Mouse (Mus musculus) lung, postnatal 0 days (tissue): ENCODE measurements around the gene Cacybp. TPM values are rescaled to one million over a fixed set of nuclear protein-coding genes. Genes with fewer than 3 reads are reported as not detected.

Experiments
- ATAC-seq: fragments of 200-750 bp; cut with Nextera tagmentation; 2 replicates; pipeline ENCODE4 v1.8.0; 2017; ENCODE audit warnings: moderate library complexity
- DNase-seq: peaks from one replicate; pipeline ENCODE4 v3.0.0-alpha.2; 2016; ENCODE audit warnings: low spot score
- H3K27ac ChIP-seq: fragments of 300-500 bp; sonication (generic); 2 replicates; pipeline ENCODE4 v1.5.1; 2014; ENCODE audit warnings: antibody characterized with exemption, mild to moderate bottlenecking, low read length, mixed read lengths
- H3K27me3 ChIP-seq: fragments of 300-500 bp; sonication (generic); replicated peaks from 2 replicates; pipeline ENCODE4 v1.6.1; 2014; ENCODE audit warnings: low read length, mixed read lengths; ENCODE audit not compliant: insufficient read depth
- H3K36me3 ChIP-seq: fragments of 300-500 bp; sonication (generic); 2 replicates; pipeline ENCODE4 v1.6.1; 2014; ENCODE audit warnings: low read length, mixed read lengths; ENCODE audit not compliant: insufficient read depth
- H3K4me1 ChIP-seq: fragments of 300-500 bp; sonication (generic); 2 replicates; pipeline ENCODE4 v1.6.1; 2014; ENCODE audit warnings: antibody characterized with exemption, low read depth, low read length, mixed read lengths; ENCODE audit not compliant: insufficient read depth
- H3K4me2 ChIP-seq: fragments of 300-500 bp; sonication (generic); replicated peaks from 2 replicates; pipeline ENCODE4 v1.6.1; 2014; ENCODE audit warnings: low read depth, mild to moderate bottlenecking, low read length, moderate library complexity, mixed read lengths
- H3K4me3 ChIP-seq: fragments of 300-500 bp; sonication (generic); 2 replicates; pipeline ENCODE4 v1.5.1; 2014; ENCODE audit warnings: low read depth, low read length
- H3K9ac ChIP-seq: fragments of 300-500 bp; sonication (generic); replicated peaks from 2 replicates; pipeline ENCODE4 v1.6.1; 2014; ENCODE audit warnings: low read depth, mild to moderate bottlenecking
- H3K9me3 ChIP-seq: fragments of 300-500 bp; sonication (generic); 2 replicates; pipeline ENCODE4 v1.6.1; 2016; ENCODE audit warnings: low read length, mixed read lengths
- CTCF ChIP-seq: IDR thresholded peaks from 2 replicates; pipeline ENCODE4 v1.5.1; 2016; ENCODE audit warnings: antibody characterized with exemption, mild to moderate bottlenecking
- EP300 ChIP-seq: IDR thresholded peaks from 2 replicates; pipeline ENCODE4 v1.6.1; 2016; ENCODE audit warnings: antibody characterized with exemption, mild to moderate bottlenecking, control low read depth
- WGBS: fragments of 180-500 bp; shearing (Covaris S2); extraction: QIAGEN DNeasy Blood & Tissue Kit; methylation state at CpG from one replicate; pipeline ENCODE4 v1.1.7; 2014; 5-methylcytosine and 5-hydroxymethylcytosine counted together
- polyA plus RNA-seq: library from polyadenylated mRNA; unstranded; fragments of >200 nt; fragmentation: Nextera tagmentation; extraction: Ambion mirVana; gene quantifications from 2 replicates; pipeline ENCODE4 v1.2.1, GENCODE M21; 2015

Gene Cacybp
- polyA plus RNA-seq, 1 experiment from 2014 or later, result 82.5 TPM

DNA sequence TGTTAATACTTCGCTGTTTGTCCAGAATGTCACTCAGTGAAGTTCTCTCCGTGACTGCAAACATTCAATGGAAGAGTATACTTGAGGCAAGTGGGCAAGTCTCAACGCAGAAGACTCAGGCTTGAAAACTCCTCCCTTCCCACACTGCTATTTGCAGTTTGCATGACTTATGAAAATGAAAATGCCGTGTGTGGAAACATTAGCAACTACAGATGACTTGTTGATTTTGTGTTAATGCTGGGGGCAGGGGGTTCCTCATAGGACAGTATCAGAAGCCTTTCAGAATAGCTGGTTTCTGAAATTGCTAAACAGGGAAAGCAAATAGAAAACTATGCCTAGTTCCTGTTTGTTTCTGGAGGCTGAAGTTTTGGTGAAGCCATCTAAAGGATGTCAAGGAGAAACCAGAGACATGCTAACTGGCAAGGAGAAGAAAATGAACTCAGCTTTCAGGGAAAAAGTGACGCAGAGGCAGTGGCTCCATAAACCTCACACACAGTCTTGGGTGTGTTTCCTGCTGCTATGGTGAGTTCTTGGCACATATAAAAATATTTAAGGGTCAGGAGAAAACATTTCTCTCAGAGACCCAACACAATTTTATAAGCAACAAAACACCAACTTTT, 38.8 kb upstream of the Cacybp start:
- 45% methylated on average over 5 of the region's 5 CpGs for WGBS
- no peak for TF ChIP-seq CTCF
- peak; percentile 63; the same call in 1 of the 2 replicates for TF ChIP-seq EP300
- no peak overlapping the region for H3K9ac ChIP-seq
- H3K4me2 ChIP-seq, result peak overlapping the region; percentile 30
- no peaks in the 10 kb centered on the region for H3K27me3 ChIP-seq
- no peaks in the 10 kb centered on the region for H3K4me1 ChIP-seq
- H3K27ac ChIP-seq, result peak overlapping the region; percentile 51
- DNase-seq, result peak; percentile 86
- H3K9me3 ChIP-seq, result no peaks in the 10 kb centered on the region
- peak; percentile 78 for ATAC-seq
- H3K36me3 ChIP-seq, result no peaks in the 10 kb centered on the region; the same call in 1 of the 2 replicates
- peak overlapping the region; percentile 1; the same call in 1 of the 2 replicates for H3K4me3 ChIP-seq

DNA sequence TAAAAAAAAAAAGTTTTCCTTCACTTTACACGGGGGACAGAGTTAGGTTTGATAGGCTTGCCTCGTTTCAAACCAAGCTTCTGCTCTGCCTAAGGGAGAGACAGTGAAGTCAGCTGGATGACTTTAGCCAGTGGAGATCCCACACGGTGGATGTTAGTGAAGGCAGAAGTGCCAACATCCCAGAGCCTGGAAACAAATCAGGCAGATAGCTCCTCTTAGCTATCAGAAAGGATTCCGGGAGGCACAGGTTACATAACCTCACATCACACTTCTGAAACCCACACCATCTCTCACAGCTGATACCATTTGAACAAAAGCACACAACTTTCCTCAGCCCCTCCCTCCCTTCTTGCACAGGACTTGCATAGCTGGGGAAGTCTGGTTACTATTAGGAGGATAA, 38.1 kb upstream of the Cacybp start:
- H3K4me3 ChIP-seq, result peak overlapping the region; percentile 1
- no peaks in the 10 kb centered on the region for H3K27me3 ChIP-seq
- peak overlapping the region; percentile 30 for H3K4me2 ChIP-seq
- H3K9ac ChIP-seq, result peak overlapping the region; percentile 6; the same call in 1 of the 2 replicates
- DNase-seq (peak; percentile 6), ATAC-seq (0 out of 2 replicates have a peak, but pooled peaks have one; percentile 17)
- WGBS, result 31% methylated on average over 4 of the region's 4 CpGs
- no peaks in the 10 kb centered on the region for H3K9me3 ChIP-seq
- peak overlapping the region; percentile 29 for H3K27ac ChIP-seq
- TF ChIP-seq CTCF (no peak), EP300 (no peak)
- no peaks in the 10 kb centered on the region; the same call in 1 of the 2 replicates for H3K36me3 ChIP-seq
- H3K4me1 ChIP-seq, result no peaks in the 10 kb centered on the region

DNA sequence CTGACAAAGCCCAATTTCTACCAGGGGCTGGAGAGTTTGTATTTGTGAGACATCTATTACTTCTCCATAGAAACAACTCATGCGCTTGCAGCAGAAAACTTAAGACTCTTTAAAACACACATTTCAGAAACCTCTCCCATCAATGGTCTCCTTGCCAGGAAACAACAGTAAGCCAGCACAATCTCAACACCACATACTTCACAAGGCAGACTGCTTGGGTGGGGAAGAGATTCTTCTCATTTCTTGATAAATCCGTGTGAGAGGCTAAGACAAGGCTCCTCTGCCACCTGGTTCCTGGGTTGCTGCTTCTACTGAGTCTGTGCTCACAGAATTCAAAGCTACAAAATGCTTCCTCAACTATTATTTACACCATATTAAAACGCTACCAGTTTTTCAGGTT, 37.1 kb upstream of the Cacybp start:
- Histone ChIP-seq H3K36me3 (no peaks in the 10 kb centered on the region; the same call in 1 of the 2 replicates), H3K9ac (no peak overlapping the region), H3K4me2 (peak overlapping the region; percentile 30; the same call in 1 of the 2 replicates), H3K9me3 (no peaks in the 10 kb centered on the region), H3K27me3 (no peaks in the 10 kb centered on the region), H3K27ac (peak overlapping the region; percentile 29; the same call in 1 of the 2 replicates), H3K4me1 (no peaks in the 10 kb centered on the region), H3K4me3 (no peak overlapping the region; the same call in 1 of the 2 replicates)
- ATAC-seq (peak; percentile 53), DNase-seq (peak; percentile 35)
- WGBS, result 47% methylated on average over 3 of the region's 3 CpGs
- TF ChIP-seq CTCF (no peak), EP300 (peak; percentile 57)

DNA sequence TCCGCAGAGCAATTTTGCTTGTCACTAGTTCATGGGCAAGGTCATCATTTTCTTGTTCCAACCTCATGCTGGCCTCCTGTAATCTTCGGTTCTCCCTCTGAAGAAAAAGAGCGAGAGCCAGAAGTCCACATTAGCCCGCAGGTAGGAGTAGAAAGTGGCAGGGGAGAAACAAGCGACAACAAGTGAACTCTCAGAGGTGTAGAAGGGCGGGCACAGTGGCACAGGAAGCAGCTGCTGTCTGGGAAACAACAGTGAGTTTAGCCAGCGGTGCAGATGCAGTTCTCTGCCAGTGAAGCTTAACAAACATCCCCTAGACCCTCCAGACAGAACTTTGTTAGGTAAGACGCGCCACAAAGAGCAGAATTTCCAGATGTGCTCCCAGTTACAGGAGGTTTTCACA, 34.8 kb upstream of the Cacybp start:
- Histone ChIP-seq H3K4me1 (no peaks in the 10 kb centered on the region), H3K27ac (no peak overlapping the region), H3K9ac (no peak overlapping the region), H3K27me3 (no peaks in the 10 kb centered on the region), H3K36me3 (no peaks in the 10 kb centered on the region), H3K4me3 (no peak overlapping the region), H3K9me3 (no peaks in the 10 kb centered on the region), H3K4me2 (no peak overlapping the region)
- TF ChIP-seq CTCF (no peak), EP300 (no peak)
- WGBS, result 66% methylated on average over 9 of the region's 9 CpGs
- ATAC-seq (no peak), DNase-seq (no peak)

DNA sequence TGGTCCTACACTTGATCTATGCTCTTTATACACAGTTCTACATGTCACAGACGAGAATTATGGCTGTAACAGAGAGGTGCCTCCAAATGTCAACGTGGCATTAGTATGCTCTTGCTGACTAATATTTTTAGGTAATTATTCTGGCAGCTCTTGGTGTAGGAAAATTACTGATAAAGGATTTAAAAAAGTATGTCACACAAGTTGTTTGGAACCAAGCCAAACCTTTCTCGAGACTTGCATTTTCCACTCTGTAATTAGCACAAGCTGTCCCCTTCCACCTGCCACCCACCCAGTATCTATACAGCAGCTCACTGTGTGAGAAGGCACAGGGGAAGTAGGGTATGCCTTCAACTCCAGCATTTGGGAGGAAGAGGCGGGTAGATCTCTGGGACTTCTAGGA, 34.2 kb upstream of the Cacybp start:
- no peak overlapping the region for H3K4me2 ChIP-seq
- H3K9ac ChIP-seq, result no peak overlapping the region
- no peaks in the 10 kb centered on the region for H3K4me1 ChIP-seq
- ATAC-seq (no peak), DNase-seq (no peak)
- H3K27ac ChIP-seq, result no peak overlapping the region
- H3K36me3 ChIP-seq, result no peaks in the 10 kb centered on the region
- no peaks in the 10 kb centered on the region for H3K27me3 ChIP-seq
- WGBS, result 48% methylated on average over 4 of the region's 4 CpGs
- TF ChIP-seq CTCF (no peak), EP300 (no peak)
- no peak overlapping the region for H3K4me3 ChIP-seq
- no peaks in the 10 kb centered on the region for H3K9me3 ChIP-seq

DNA sequence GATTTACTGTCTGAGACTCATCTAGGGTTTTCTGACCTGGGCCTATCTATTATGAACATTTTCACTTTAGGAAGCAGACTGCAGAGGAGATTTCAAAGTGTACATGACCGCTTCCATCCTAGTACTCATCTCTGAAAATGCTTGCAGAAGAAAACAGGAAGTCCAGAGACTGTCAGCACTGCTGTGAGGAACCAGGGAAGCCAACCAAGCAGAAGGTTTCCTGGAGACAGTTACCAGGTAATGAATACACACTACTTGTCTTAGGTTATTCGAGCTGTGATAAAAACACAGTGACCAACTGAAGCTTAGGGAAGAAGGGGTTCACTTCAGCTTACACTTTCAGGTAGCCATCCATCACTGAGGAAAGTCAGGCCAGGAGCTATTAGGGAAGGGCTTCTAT, 33.3 kb upstream of the Cacybp start:
- Histone ChIP-seq H3K27me3 (no peaks in the 10 kb centered on the region), H3K36me3 (no peaks in the 10 kb centered on the region), H3K4me1 (no peaks in the 10 kb centered on the region), H3K9ac (no peak overlapping the region), H3K4me2 (no peak overlapping the region), H3K9me3 (no peaks in the 10 kb centered on the region), H3K27ac (no peak overlapping the region), H3K4me3 (no peak overlapping the region)
- no peak for ATAC-seq
- no peak for DNase-seq
- 59% methylated on average over 2 of the region's 2 CpGs for WGBS
- TF ChIP-seq CTCF (no peak), EP300 (no peak)
